Mouse (Mus musculus) embryo, embryonic 9.5 days (tissue): Measurements from ENCODE around the gene Adh1.

Source experiments
- DNase-seq: peaks from one replicate; pipeline ENCODE4 v3.0.0-alpha.2; 2017; ENCODE audit errors: extremely low spot score

Adh1 gene

DNA sequence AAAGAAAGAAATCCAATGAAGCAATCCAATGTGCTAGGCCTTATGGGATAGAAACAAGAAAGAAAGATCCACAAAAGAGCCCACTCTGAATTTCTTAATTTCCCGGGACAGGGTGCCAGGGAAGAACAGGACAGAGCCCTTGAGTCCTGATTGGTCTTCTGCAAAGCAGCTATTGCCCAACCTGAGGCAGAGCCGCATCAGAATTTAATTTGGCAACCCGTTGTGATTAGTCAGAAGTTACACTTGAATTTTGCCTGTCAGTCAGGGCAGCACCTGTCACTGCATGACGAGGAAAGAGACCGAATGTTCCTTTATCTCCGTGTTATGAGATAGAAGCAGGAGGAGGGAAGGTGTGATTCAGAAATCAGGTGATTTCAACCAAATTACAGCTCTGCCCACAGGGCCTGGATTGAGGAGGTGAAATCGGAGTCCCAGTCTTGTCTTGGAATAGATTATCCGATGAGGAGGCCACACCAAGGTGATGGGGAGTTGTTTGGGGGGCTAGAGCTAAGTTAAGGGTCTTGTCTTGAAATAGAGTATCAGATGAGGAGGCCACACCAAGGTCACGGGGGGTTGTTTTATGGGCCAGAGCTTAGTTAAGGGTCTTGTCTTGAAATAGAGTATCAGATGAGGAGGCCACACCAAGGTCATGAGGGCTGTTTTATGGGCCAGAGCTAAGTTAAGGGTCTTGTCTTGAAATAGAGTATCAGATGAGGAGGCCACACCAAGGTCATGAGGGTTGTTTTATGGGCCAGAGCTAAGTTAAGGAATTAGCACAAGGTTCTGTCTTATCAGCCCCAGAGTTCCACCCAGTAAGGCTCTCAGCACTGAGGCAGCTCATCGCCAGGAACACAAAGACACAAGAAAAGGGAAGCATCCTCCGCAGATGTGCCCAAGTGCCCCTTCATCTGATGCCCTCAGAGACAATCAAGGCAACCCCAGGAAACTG is at the start of gene Adh1:
Adh1 (plus strand) TSS at position 271 of the 949 bp plus-strand sequence.
- no peak for DNase-seq

DNA sequence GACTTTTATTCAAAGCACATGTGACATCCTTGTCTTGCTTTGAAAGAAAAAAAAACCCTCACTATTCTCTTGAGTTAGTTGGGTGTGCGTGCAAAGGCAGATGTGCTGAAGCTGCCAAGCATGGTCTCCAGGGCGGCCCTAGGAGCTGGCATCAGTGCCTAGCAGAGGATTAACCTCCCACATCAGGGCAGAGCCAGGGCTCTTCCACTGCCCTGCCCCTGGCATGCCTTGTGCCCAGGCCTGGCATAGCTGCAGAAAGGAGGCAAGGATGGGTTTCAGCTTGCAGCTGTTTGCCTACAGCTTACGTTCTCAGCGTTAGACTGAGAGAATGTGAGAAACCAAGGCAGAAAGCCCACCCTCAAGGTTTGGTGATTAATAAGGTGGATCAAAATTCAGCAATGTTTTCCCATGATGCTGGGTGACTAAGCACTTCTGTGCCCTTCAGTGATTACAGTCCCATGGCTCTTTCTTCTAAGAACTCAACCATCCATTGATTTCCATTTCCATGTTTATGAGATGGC is 48.3 kb upstream of the Adh1 start:
- no peak for DNase-seq

DNA sequence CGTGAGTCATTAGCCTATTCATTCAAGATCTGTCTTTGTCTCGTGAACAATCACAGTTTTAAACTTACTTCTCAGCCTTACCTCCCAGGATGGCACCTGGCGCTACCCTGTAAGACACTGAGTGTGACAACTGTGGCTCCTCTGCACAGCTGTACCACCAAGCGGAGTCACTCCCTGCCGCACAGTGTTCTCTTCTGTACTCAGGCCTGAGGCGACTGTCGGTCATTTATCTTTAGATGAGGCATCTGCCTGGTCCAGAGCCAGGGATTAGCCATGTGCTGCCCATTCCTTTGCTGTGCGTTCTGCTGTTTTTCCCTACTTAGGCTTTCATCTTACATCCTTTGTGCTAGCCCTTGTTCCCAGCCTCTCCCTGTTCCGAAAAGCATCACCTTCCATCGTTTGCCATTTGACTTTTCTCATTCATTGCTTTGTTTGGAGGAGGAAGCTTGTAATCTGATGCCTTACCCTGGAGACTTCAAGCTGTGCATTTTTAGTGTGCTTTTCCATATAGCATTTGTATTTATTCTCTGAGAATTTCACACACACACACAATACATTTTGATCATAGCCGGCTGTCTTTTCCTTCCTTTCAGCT is 45.3 kb upstream of the Adh1 start:
- DNase-seq = peak; percentile 25

DNA sequence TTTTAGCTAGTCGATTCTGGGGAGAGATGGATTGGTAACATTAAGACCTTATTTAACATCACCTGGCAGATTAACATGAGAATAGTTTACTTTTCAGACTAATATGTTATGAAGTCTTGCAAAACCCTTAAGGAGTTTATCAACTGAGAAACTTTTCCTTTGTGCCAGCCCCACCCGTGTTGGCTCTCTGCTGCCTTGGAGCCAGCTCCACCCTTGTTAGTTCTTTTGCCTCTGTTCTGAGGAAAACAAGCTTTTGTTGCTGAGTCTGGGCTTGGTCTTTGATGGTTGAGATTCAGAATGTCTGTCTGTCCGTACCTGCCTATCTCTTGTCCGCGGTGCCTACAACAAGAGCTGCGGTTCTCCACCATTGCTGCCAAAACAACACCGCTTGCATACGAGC is 44.7 kb upstream of the Adh1 start:
- no peak for DNase-seq

DNA sequence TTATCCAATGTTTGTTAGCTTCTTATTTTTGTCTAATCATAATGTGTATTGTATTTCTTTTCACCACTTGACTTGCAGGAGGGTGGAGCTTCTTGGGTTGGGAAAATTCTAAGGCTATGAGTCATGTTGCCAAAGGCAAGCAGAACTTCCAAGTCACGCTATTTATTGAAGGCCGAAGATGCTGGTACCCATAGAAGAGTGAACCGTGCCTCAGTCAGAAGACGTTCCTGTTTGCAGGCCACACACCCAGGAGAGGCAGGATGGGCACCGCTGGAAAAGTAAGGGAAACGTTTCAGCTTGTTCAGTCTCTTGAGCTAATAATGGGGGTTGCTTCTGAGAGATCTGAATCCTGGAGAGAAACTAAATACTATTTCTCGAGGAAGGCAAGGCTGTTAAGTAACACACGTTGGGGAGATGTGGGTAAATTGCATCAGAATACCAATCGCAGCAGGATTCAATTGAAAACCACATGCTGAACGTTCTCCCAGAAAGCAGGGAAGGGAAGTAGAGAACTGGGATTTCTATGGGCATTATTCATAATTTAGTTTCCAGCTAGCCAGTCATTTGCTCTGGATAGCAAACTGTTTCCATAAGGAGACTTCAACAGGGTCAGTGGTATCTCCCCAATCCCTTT is 43.0 kb upstream of the Adh1 start, which contains the start of gene Adh7:
Adh7 (plus strand) TSS at position 130 of the 634 bp plus-strand sequence.
- no peak for DNase-seq

DNA sequence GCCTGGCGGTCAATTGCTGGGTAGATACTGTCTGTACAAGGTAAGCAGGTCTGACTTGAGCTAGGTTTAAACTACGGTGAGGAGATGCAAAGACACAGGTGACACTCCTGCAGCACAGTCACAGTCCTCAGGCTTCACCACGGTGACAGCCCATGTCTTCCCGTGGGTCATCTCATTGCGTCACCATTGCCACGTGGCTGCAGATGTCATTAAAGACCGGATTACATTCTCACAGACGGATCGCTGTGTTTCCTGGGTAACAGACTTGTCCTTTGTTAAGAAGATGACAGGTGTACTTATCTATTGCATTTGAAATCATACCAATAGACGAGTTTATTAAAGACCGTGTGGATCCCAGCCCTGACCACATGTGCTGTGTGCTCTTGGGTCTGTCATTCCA is 39.7 kb upstream of the Adh1 start:
- no peak for DNase-seq

DNA sequence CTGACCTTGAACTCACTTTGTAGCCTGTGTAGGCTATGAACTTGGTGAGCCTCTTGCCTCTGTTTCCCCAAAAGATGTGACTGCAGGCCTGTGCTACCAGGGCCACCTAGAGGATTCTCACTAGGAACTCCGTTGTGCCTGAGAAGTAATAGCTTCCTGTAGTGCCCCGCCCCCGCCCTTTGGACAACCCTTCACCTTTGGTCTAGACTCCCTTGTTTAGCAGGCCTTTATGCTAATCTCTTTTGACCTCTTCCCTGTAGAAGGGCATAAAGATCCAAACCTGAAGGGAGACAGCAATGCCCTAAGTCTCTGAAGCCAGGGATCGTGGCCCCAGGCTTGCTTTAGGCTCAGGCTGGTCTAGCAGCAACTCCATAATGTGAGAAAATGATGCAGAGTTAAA is 38.3 kb upstream of the Adh1 start:
- no peak for DNase-seq

DNA sequence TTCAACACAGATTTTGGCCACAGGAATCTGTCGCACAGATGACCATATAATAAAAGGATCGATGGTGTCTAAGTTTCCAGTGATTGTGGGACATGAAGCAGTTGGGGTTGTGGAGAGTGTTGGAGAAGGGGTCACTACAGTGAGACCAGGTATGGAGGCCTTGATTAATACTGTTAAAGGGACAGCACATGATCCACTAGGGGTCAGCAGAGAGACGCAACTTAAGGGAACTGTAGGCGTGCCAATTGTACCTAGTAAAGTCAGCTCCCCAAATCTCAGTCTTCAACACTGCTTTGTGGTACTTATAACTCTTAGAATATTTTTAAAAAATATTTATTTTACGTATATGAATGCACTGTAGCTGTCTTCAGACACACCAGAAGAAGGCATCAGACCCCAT is 37.8 kb upstream of the Adh1 start:
- DNase-seq = peak; percentile 59

DNA sequence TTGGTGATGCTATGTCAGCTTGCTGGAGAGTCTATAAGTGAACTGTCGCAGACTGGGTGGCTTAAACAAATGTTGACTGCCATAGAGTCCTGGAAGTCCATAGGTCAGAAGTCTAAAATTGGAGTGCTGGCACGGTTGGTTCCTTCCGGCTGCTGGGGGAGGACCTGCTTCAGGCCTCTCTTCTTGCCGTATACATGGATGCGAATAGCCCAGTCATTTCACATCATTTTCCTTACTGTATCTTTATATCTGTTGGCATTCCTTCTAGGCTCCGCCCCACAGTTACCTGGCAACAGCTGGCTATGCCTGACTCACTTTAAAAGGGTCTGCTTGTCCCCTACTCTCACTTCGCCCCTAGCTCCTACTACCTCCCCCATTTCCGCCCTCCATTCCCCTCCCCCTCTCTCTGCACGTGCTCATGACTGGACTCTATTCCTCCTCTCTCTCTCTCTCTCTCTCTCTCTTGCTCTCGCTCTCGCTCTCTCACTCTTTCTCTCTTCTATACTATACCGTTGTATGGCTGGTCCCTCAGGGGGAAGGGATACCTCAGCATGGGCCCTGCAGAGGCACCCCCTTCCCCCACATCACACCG is 36.3 kb upstream of the Adh1 start:
- no peak for DNase-seq

DNA sequence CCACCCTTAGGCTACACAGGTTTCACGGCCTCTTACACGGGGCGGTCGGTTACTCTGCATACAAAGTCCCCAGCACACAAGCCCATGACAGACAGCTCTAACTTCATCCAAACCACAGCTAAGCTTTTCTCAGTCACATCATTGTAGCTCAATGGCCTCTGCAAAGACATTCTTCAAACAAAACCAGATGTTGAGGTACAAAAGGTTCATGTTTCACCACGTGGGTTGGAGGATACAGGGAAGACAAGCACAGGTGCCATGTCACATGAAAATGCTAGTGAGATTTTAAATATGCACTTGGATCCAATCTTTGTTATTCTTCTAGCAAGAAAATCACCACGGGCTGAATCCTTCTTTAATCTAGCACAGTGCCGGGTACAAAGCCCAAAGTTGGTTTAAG is 35.5 kb upstream of the Adh1 start:
- no peak for DNase-seq

DNA sequence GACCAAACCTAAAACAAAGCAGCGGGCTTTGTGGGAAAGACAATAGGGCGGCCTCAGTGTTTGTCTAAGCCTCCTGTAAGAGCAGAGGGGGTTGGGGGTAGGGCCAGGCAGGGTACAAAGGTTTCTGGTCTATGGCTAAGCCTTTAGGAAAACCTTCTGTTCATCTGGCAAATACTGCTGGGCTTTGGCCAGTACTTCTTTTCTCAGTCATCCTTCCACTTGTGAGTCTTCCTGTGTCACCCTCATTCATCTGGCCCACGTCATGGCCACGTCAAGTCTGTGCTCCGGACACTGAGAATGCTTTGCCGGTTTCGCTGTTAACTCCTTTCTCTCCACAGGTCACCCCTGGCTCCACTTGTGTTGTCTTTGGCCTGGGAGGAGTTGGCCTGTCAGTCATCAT is 34.9 kb upstream of the Adh1 start:
- DNase-seq = peak; percentile 32

DNA sequence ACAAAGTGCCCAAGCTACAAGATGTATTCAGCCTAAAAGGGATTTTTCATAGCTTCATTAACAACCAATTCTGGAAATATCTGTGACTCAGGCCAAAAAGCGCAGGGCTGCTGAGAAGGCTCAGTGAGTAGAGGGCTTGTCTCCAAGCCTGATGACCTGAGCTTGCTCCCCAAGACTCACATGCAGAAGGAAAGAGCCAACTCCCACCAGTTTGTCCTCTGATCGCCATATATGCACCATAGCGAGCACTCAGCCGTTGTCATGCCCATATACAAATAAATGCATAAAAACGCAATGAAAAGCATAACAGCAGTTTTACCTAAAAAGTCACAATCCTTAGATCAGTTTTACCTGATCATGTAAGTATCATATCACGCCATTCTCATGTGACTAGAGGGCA is 34.3 kb upstream of the Adh1 start:
- no peak for DNase-seq

DNA sequence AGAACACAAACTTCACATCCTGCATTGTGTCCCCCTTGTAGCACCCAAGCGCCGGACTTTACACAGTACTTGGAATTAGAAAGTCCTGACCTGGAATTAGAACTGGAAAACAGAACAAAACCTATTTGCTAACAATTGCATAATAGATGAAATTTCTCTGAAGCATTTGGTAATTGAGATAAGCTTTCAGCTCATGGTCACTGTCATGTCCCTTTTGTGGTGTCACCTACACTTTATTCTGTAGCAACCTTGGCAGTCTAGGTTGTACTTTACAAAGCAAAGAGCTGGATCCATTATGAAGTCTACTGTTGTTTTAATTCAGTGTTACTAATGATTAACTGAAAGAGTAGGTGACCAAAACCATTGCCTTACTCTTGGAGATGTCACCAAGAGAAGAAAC is 33.7 kb upstream of the Adh1 start:
- DNase-seq = no peak

DNA sequence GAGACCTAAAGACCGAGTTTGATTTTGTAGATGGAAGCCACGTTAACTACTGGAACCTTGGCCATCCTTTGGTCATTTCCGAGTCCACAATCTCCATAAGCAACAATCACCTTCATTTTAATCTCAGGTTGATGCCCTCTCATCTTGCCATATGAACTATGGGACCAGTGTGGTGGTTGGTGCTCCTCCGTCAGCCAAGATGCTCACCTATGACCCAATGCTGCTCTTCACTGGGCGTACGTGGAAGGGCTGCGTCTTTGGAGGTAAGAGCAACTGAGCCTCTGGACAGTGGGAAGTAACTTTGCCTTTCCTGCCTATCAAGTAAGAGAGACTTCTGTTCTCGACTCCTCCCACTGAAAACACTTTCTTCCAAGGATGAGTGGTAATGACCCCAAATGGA is 33.0 kb upstream of the Adh1 start:
- DNase-seq = no peak

DNA sequence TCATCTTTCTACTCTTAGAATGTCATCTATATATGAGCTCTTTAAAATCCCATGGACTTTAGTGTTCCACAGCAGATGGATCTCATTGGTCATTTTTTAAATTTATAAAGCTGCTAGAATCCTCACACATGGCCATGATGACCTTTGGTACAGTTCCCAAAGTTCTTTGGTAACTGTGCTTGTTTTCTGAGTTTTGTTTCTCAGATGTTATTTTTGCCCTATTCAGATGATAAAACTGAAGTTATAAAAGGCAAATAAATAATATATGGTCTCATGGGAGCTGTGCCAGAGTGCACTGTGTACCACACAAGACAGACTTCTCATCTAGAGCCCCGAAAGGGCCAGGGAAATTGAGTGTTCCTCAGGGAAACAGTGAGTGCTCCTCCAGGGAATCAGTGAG is 31.3 kb upstream of the Adh1 start:
- DNase-seq = no peak

DNA sequence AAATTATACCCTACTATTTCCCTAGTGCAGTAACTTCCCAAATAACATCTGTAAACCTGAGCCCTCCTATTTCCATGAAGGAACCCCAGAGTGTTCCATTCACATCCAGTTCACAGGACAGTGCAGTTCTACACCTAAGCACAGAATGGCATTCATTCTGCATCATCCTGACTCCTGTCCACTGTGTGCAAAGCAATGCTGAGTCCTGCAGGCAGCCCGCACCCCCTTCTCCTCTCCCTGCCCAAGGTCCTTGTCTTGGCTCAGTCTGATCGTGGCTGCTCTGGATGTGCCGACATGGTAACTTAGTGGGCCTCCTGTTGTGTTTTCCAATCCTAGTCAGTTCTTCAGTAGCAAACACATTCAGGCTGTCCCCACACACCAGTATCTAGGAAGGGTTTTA is 30.5 kb upstream of the Adh1 start:
- DNase-seq = no peak

DNA sequence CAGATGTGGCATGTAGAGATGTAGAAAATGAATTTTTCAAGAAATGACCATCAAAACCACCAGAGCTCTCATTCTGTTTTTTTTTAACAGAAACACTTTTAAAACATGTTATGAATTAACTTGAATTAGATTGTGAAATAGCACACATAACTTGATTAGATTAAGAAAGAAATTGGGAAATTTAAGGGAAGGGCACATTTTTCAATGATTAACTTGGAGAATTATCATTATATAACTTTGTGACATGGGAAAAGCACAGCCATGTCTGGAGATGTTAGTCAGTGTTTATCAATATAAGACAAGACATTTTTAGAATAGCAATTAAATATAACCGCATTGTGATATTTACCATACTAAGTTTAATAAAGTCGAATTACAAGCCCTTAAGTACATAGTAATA is 29.3 kb upstream of the Adh1 start:
- DNase-seq = no peak

DNA sequence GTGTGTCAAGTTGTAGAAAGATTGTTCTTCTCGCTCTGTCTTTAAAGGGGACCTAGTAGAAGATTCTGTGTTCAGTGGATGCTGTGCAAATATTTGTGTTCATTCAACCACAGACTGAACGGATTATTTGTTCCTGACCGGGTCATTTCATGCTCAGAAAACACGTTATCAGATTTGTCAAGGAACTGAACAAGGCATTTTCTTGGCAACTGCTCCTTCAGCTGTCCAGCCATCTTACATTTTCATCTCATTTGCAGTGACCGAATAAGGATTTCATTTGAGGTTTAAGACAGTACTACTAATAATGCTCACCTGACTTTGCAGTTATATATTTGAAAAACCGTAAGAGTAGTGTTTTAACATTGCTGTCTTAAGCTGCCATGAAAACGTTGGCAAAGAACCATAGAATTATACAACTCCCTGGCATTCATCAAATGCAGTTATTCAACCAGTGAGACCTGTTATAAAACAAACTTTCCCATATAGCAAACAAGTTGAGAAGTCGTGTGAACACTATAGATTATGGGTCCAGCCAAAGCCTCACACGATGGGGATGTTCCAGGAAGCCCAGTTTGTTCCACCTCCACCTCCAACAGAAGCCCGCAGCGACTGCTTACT is 24.1 kb upstream of the Adh1 start:
- no peak for DNase-seq

DNA sequence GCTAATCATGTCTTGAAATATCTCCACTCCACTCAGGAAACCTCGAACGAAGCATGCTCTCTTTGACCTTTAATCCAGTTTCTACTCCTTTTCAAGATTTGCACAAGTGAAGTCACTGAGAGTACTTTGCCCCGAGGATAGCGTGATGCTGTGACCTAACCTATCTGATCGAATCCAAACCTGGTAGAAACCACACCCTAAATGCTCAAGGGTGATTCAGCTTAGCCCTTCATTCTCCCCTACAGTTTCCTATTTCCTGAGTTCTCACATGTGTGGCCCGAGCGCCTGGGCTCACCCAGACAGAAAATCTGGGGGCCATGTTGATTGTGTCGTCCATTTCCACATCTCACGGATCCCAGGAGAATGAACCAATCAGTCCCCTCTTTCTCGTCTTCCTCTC is 22.7 kb upstream of the Adh1 start:
- DNase-seq = no peak

DNA sequence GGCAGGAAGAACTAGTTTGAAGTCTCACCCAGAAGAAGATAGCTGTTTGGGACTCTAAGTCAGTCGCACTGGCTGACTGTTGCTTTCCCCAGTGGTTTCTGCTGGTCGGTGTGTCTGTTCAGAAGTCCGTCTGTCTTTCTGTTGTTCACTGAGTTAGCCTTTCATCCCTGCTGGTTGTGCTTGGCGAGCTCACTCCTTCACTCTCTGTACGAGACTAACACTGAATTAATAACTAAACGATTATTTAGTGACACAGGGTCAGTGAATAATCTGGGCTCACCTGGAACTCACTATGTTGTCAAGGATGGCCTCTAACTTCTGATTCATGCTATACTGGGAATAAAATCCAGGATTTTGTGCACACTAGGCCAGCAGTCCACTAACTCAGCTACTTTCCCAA is 21.3 kb upstream of the Adh1 start:
- DNase-seq = no peak

DNA sequence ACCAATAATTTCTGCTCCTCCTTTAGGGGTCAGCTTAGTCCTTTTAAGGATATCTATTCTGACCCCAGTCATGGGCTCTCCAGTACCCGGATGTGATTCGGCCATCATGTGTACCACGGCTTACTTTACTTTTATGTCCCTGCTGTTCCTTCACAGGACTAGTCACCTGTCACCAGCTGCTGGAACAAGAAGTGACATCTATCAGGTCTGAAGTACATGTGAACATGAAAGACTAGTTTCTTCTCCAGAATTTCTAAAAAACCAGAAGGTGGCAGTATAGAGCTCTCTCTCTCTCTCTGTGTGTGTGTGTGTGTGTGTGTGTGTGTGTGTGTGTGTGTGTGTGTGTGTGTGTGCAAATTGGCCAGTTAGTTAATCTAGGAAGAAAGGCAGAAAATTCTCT is 20.4 kb upstream of the Adh1 start:
- DNase-seq = no peak

DNA sequence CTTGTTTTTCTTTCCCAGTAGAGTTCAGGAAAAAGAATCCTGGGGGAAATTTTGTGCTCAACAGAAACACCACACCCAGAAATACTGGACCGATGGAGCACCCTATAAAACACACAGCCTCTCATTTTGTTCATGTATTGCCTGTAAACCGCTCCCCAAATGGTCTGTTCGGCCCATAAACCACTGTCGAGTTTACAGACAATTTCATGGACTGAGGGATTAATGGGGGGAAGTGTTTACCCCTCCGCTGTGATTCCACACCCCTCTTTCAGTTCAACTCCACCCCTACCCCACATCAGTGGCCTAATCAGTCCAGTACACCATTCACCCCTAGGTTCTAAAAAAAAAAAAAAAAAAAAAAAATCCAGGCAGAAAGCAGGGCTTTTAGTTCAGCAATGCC is 19.8 kb upstream of the Adh1 start:
- no peak for DNase-seq
